Mouse (Mus musculus) lung, postnatal 0 days (tissue): Measurements from ENCODE around the gene Gm45618.
"Not testable (repeated sequence)": the region's sequence is repeated elsewhere in the genome, so short reads cannot be mapped to it uniquely, and the experiment has no call there.

Source experiments
- CTCF ChIP-seq: IDR thresholded peaks from 2 replicates; pipeline ENCODE4 v1.5.1; 2016; ENCODE audit warnings: antibody characterized with exemption, mild to moderate bottlenecking
- EP300 ChIP-seq: IDR thresholded peaks from 2 replicates; pipeline ENCODE4 v1.6.1; 2016; ENCODE audit warnings: antibody characterized with exemption, mild to moderate bottlenecking, control low read depth

DNA sequence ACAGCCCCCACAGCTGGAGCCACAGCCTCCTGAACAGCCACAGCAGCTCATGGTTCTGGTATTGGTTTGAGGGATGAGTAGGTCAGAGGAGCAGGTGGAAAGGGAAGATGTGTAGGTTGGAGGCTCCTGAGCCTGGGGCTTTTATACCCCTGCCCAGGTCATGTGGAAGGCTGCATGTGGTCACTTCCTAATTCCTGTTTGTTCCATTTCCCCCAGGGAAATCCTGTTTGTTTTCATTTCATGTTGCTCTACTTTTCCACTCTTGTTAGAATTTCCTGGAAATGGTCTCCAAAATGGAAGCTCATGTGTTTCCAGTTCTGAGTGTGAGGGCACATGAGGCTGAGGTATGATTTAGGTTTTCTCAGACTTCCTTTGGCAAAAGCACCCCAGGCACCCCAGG lies 45.1 kb upstream of the Gm45618 start, which contains the start of gene Gm4553:
- not testable (repeated sequence) for TF ChIP-seq EP300, CTCF
